ENCODE assay signal across 8 mouse cellular contexts in genomic region chr19:55123001-55123536, GRCm38 (mm10). TPM values are rescaled to one million over a fixed set of nuclear protein-coding genes. Genes with fewer than 3 reads are reported as not detected.
A peak's percentile ranks its signal among the peaks of the same experiment; 100 is the strongest.
DNase-seq lines count a peak whose midpoint lies in the region; ATAC-seq and TF ChIP-seq lines count a peak whose summit lies in the region.

No protein-coding gene starts in this region.

- WGBS in hindbrain, embryonic 14.5 days, result 19% methylated on average over 11 of the region's 11 CpGs
- 33% methylated on average over 11 of the region's 11 CpGs for WGBS in midbrain, embryonic 10.5 days

- no peak overlapping the region for H3K4me3 ChIP-seq in hindbrain, embryonic 14.5 days (replicated peaks; ENCODE audit: low read length)
- H3K4me3 ChIP-seq in midbrain, embryonic 10.5 days, result no peak overlapping the region

- peaks cover 13% of the 10 kb centered on the region for H3K4me1 ChIP-seq in hindbrain, embryonic 14.5 days (replicated peaks; ENCODE audit: control insufficient read depth, insufficient read depth, low read length)
- H3K4me1 ChIP-seq in midbrain, embryonic 10.5 days, result peaks cover 47% of the 10 kb centered on the region

- peak; percentile 14 to 40 for DNase-seq in frontal cortex, adult 2 months (ENCODE audit: extremely low spot score in 1 of 2, low spot score in 1 of 2)
- DNase-seq in frontal cortex, postnatal 14 days (ENCODE audit: low spot score in 2 of 2), result no peak
- peak; percentile 74 for DNase-seq in brain, embryonic 14.5 days (ENCODE audit: low read depth)
- peak; percentile 34 for DNase-seq in hindbrain, embryonic 14.5 days (ENCODE audit: low spot score)
- DNase-seq in midbrain, embryonic 10.5 days (ENCODE audit: low spot score), result peak; percentile 59
- no peak for DNase-seq in ovary, postnatal 36 days (ENCODE audit: low spot score)
- no peak for DNase-seq in thymus, postnatal 4 days
- DNase-seq in kidney, postnatal 25 days, result no peak

- no peak for TF ChIP-seq POLR2A in brain, embryonic 14.5 days (IDR thresholded peaks at IDR 0.05; ENCODE audit: borderline replicate concordance, extremely low read depth, insufficient read depth, insufficient read length, poor library complexity, severe bottlenecking)

- H3K9ac ChIP-seq in hindbrain, embryonic 14.5 days, result no peak overlapping the region

- peak; percentile 80 for ATAC-seq in hindbrain, embryonic 14.5 days (ENCODE audit: low FRiP score)

- peak overlapping the region; percentile 67 for H3K27ac ChIP-seq in hindbrain, embryonic 14.5 days
- peak overlapping the region; percentile 86 for H3K27ac ChIP-seq in midbrain, embryonic 10.5 days (replicated peaks)

- no peaks in the 10 kb centered on the region for H3K9me3 ChIP-seq in hindbrain, embryonic 14.5 days (ENCODE audit: control insufficient read depth, low read length)
- H3K9me3 ChIP-seq in midbrain, embryonic 10.5 days (replicated peaks), result no peaks in the 10 kb centered on the region

- no peaks in the 10 kb centered on the region for H3K36me3 ChIP-seq in hindbrain, embryonic 14.5 days (replicated peaks; ENCODE audit: control insufficient read depth, insufficient read depth)
- no peaks in the 10 kb centered on the region for H3K36me3 ChIP-seq in midbrain, embryonic 10.5 days

- H3K4me2 ChIP-seq in hindbrain, embryonic 14.5 days (replicated peaks), result no peak overlapping the region

- H3K27me3 ChIP-seq in hindbrain, embryonic 14.5 days (ENCODE audit: control insufficient read depth, insufficient read depth, low read length), result no peaks in the 10 kb centered on the region
- H3K27me3 ChIP-seq in midbrain, embryonic 10.5 days (ENCODE audit: low read depth, poor library complexity, severe bottlenecking), result peaks cover 3% of the 10 kb centered on the region; the same call in 1 of the 2 replicates

- TF ChIP-seq CTCF in brain, embryonic 14.5 days (IDR thresholded peaks at IDR 0.05; ENCODE audit: borderline replicate concordance, extremely low read depth, insufficient read depth, insufficient read length), result no peak

RNA-seq across cellular contexts. Expression of gene Gpam, which starts 4.0 kb away (rescaled TPM):
- 38.3 and 46.9 TPM in 2 replicates for polyA plus RNA-seq in frontal cortex, adult 2 months (2012; rRNA removed)
- 24.3 and 30.5 TPM in 2 replicates for polyA plus RNA-seq in brain, embryonic 14.5 days (2012; rRNA removed)
- polyA plus RNA-seq in hindbrain, embryonic 14.5 days (2014; fragmentation: Nextera tagmentation; extraction: Ambion mirVana), result 26.8 and 29.3 TPM in 2 replicates
- 21.9 and 28.5 TPM in 2 replicates for polyA plus RNA-seq in midbrain, embryonic 10.5 days (2016; fragmentation: Nextera tagmentation; extraction: Ambion mirVana)

RNA-seq across cellular contexts. Expression of gene Tectb, which starts 57.5 kb away (rescaled TPM):
- polyA plus RNA-seq in frontal cortex, adult 2 months (2012; rRNA removed), result 0.11 and 0.18 TPM in 2 replicates
- 0.13 and 0.18 TPM in 2 replicates for polyA plus RNA-seq in brain, embryonic 14.5 days (2012; rRNA removed)
- polyA plus RNA-seq in hindbrain, embryonic 14.5 days (2014; fragmentation: Nextera tagmentation; extraction: Ambion mirVana), result 0.37 TPM in 1 of 2 replicates, not detected in the other
- polyA plus RNA-seq in midbrain, embryonic 10.5 days (2016; fragmentation: Nextera tagmentation; extraction: Ambion mirVana), result 0.12 TPM in 1 of 2 replicates, not detected in the other

Comparison
In these comparisons a context has a peak if more than half of its experiments do, and no peak if none do; other contexts are left out.
1. DNase-seq: peak in frontal cortex, adult 2 months (2 of 2), brain, embryonic 14.5 days (single experiment), hindbrain, embryonic 14.5 days (single experiment) and midbrain, embryonic 10.5 days (single experiment); none in frontal cortex, postnatal 14 days (0 of 2), ovary, postnatal 36 days (single experiment), thymus, postnatal 4 days (single experiment) and kidney, postnatal 25 days (0 of 2).